Mouse (Mus musculus): Measurements from ENCODE around the gene Sptlc2.

The Sptlc2 gene

GRCm38 (mm10) chr12:87397126-87397525, 9.0 kb upstream of the Sptlc2 start:
- no peak for DNase-seq (ENCODE audit: extremely low spot score, low read depth, low spot score)

DNA sequence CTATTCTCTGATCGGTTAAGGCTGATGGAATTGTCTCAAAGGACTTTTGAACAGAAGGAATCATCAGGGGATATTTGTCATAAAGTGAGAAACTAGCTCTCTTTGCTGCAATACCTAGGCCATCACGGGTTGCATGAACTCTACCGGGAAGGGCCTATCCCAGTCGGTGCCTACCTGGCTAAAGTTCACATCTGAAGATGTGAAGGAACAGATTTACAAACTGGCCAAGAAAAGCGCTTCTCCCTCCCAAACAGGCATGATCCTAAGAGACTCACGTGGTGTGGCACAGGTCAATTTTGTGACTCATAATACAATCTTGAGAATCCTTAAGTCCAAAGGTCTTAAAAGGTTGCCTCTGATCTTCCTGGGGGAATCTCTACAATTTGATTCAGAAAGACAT, 6.2 kb upstream of the Sptlc2 start:
- DNase-seq (ENCODE audit: extremely low spot score, low read depth, low spot score), result no peak

GRCm38 (mm10) chr12:87393447-87394145, 5.4 kb upstream of the Sptlc2 start:
- no peak for DNase-seq (ENCODE audit: extremely low spot score, low read depth, low spot score)

DNA sequence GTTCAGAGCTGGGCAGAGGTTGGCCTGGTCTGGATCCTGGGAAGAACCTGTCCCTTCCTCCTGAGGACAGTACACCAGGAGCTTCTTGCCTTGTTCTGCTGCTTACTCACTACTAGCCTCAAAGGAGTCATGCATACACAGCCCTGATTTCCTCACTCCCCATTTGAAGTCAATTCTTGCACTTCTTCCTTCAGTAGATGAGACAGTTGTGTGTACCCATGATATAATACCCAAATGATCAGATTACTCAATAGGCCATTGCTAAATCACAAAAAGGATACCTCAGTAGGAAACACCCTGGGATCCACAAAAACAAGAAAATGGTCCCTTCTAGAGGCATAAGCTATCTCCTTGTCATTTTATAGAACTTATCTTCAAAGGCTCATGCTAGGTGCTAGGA, 3.2 kb upstream of the Sptlc2 start:
- no peak for DNase-seq (ENCODE audit: extremely low spot score, low read depth, low spot score)

- no peak for DNase-seq (ENCODE audit: extremely low spot score, low read depth, low spot score)
These were observed 1.1 kb upstream of the Sptlc2 start for GRCm38 (mm10) chr12:87389231-87389630.

GRCm38 (mm10) chr12:87387171-87388121, 709 bp downstream of the Sptlc2 start:
- DNase-seq (ENCODE audit: extremely low spot score, low read depth, low spot score), result no peak

GRCm38 (mm10) chr12:87385051-87385450, 3.1 kb downstream of the Sptlc2 start:
- no peak for DNase-seq (ENCODE audit: extremely low spot score, low read depth, low spot score)

GRCm38 (mm10) chr12:87381380-87381682, 6.8 kb downstream of the Sptlc2 start:
- no peak for DNase-seq (ENCODE audit: extremely low spot score, low read depth, low spot score)

DNA sequence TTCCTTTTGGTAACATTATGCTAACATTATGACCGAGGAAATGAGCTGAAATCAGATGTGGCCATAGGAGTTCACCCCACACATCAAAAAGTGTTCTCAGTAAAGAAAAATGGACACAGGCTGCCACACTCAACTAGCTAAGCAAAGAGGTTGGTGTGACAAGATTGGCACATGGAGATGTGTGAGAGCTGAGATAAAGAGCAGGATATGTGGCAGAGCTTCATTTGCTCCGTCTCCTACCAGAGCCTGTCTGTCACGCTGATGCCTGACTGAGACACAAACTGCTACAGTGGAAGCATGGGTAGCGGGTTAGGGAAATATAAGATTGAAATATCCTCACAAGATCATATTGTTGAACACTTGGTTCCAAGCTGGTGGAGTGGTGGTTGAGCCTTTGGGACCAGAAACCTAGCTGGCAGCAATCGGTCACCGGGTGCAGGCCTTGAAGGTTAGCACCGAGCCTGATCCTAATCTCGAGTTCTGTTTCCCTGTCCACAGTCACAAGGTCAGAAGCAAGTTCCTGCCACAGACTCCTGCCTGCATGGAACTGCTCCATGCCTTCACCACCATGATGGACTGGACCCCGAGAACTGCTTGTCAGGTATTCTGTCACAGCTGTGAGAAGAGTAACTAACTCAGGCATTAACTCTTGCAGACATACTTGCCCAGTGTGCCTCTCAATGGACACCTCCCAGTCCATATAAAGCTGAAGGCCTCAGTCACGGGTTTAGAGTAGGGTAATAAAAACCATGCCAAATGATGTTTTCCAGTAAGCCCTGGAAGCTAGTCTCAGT, 7.4 kb downstream of the Sptlc2 start:
- no peak for DNase-seq (ENCODE audit: extremely low spot score, low read depth, low spot score)

DNA sequence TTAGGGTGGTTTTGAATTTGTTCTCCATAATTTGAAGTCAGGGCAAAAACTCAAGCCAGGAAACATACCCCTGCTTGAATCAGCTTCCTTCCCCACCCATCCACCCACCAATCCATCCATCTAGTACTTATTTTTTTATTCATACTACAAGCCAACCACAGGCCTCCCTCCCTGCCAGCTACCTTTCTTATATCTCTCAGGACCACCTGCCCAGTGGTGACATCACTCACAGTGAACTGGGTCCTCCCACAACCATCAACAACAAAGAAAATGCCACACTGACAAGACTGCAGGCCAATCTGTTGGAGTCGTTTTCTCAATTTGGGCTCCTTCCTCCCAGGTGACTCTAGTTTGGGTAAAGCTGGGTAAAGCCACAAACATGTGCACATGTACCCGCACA, 8.7 kb downstream of the Sptlc2 start:
- DNase-seq (ENCODE audit: extremely low spot score, low read depth, low spot score), result no peak

DNA sequence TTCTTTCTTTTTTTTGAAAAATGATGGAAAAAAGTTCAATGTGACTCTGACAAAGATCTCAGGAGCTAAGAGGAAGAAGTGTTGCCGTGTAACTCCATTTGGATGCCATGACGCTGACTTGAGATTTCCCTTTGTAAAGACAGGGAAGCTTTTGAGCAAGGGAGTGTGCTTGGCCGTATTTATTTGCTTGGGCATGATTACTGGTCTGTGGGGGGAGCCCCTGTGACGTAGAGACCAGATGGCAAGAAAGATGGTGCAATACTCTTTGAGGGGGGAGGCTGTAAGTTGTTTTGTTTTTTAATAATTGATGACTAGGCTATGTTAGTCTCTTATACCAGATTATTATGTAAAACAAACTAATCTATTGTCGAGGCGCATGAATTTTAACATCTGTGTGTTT, 14.0 kb downstream of the Sptlc2 start:
- DNase-seq (ENCODE audit: extremely low spot score, low read depth, low spot score), result no peak

GRCm38 (mm10) chr12:87369319-87369718, 18.8 kb downstream of the Sptlc2 start:
- DNase-seq (ENCODE audit: extremely low spot score, low read depth, low spot score), result no peak

DNA sequence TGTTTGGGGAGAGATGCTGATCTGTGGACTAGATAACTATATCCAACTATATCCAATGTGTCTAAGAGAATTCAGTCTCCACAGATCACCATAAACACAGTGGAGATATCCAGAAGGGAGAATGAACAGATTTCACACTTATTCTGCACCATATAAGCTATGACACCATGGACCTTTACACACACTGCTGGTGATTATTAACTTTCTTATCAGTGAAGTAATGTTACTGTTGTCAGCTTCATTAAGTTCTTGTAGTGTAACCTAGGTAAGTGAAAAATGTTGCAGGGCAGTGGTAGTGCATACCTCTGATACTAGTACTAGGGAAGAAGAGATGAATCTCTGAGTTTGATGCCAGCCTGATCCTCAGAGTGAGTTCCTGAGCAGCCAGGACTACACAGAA, 20.1 kb downstream of the Sptlc2 start:
- DNase-seq (ENCODE audit: extremely low spot score, low read depth, low spot score), result no peak

DNA sequence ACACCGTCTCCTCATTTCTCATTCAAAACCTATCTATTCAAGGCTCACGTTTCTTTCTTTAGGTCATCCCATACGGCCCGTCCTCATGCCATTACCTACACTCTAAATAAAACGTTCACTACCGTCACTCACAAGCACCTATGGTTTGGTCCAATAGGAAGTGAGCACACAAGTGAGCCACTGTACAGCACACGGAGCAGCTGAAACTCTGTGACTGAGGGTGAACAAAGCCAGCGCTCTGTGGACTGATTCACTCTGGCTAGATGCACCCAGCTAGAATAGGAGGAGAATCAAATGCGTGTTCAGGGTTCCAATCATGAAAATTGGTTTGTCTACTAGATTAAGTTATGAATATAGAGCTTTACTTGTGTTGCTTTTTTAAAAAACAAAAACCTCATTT, 22.5 kb downstream of the Sptlc2 start:
- no peak for DNase-seq (ENCODE audit: extremely low spot score, low read depth, low spot score)

DNA sequence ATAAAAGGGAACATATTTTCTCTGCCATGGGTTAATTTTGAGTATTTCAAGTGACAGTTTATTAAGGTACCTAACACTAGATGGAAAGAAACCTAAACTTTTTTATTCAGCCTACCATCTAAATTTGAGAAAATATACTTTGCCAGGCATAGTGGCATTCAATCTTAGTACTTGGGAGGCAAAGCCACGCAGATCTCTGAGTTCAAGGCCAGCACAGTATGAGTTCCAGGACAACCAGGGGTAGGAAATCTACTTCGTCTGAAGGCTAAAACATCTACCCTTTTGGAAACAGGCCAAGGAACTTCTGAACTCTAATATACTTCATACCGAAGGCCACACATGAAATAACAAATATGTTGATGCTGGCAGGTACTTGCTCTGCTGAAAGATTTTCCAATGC, 26.0 kb downstream of the Sptlc2 start:
- DNase-seq (ENCODE audit: extremely low spot score, low read depth, low spot score), result no peak

DNA sequence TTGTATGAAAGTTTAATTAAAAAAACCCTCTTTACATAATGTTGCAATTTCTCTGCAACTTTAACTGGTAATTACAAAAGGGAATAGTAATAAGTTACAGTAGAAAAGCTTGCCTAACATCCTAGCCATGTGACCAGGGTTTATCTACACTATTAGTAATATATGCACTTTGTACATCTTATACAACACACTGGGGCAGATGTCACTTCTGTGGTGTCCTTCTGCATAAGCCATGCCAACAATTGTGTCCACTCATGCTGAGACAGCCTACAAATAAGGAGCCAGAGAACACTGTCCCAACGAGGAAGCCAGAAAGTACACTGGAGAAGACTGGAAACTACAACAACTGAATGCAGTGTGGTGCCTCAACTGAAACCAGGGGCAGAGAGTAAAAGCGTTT, 40.1 kb downstream of the Sptlc2 start:
- no peak for DNase-seq (ENCODE audit: extremely low spot score, low read depth, low spot score)

DNA sequence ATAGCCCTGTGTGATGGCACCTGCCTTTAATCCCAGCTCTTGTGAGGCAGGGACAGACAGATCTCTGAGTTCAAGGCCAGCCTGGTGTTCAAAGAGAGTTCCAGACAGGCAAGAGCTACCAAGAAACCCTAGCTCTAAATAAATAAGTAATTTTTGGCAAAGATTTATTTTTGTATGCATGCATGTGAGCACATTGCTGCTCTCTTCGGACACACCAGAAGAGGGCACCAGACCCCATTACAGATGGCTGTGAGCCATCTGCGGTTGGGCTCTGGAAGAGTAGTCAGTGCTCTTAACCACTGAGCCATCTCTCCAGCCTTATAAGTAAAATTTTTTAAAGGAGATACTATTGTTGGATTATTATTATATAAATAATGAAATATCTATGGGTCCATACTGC, 40.6 kb downstream of the Sptlc2 start:
- no peak for DNase-seq (ENCODE audit: extremely low spot score, low read depth, low spot score)

DNA sequence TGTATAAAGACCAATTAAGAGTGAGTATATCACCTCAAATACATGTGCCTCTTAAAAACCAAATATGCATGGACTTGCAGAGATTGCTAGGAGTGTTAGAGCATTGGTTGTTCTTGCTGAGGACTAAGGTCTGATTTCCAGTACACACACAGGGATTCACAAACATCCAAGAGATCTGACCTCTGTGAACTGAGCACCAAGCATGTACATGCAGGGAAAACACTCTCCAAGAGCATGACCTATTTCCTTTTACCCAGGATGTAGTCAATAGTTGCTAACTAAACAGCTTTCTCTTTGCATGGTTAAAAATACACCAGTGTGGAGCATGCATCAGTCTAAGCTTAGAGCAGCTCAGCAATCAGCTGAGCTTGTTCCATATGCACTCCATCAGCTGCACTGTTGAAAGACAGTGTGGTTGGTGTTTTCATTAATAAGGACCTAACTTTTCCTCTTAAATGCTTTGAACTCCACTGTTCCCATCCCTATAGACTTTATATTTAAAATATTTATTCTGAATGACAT, 45.0 kb downstream of the Sptlc2 start:
- DNase-seq (ENCODE audit: extremely low spot score, low read depth, low spot score), result no peak

DNA sequence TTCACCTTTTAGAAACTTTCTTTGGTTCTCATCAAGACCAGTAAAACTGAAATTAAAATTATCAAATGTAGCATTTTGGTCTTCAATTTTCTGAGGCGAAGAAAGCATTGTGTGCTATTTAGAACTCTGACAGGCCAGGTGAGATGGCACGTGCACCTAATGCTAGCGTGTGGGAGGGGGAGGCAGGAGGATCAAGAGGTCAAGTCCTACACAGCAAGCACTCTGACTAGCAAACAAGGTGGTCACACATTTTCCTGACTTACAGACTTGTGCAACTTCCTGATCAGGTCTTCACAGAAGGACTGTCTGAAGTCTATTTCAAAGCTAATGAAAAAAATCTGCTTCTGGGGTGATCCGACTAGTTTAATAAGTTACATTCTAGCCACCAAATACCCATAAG, 50.1 kb downstream of the Sptlc2 start:
- DNase-seq (ENCODE audit: extremely low spot score, low read depth, low spot score), result no peak

GRCm38 (mm10) chr12:87334886-87335285, 53.3 kb downstream of the Sptlc2 start:
- DNase-seq (ENCODE audit: extremely low spot score, low read depth, low spot score), result no peak

GRCm38 (mm10) chr12:87333794-87334193, 54.4 kb downstream of the Sptlc2 start:
- no peak for DNase-seq (ENCODE audit: extremely low spot score, low read depth, low spot score)

Measured in hindlimb bud, embryonic 11.5 days (tissue).